Comparison of ENCODE assay signal across 13 mouse cellular contexts in the genomic region with DNA sequence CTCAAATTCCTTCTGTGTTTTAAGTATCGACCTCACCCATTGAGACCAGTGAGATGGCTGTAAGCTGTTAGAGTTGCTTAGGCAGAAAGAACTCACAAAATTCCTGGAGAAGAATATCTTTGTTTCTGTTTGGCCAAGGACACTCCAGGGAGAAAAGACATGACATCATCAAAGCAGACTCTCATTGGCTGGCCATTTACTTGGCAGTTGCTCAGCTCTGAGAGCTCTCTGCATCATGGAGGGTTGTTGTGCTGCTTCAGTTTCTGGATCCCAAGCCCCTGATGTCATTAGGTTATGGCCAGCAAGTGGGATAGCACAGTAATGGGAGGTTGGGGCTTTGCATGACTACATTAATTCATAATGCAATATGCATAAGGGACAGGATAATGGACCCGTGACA. TPM values are rescaled to one million over a fixed set of nuclear protein-coding genes. Genes with fewer than 3 reads are reported as not detected.
DNase-seq lines count a peak whose midpoint lies in the region; ATAC-seq lines count a peak whose summit lies in the region.
"Had no signal": no experiment of that assay in that cellular context is flagged by ENCODE, and none has a peak within 500 bp of the region (broad histone marks: within the 10 kb centered on the region; RNA-seq: fewer than 3 reads in every experiment).

No protein-coding gene starts in this region.

- no peaks in the 10 kb centered on the region for H3K4me1 ChIP-seq in hindbrain, embryonic 15.5 days (replicated peaks)
- H3K4me1 ChIP-seq in hindbrain, embryonic 12.5 days: no peaks in the 10 kb centered on the region

- no peaks in the 10 kb centered on the region for H3K36me3 ChIP-seq in hindbrain, embryonic 15.5 days
- H3K36me3 ChIP-seq in hindbrain, embryonic 12.5 days: no peaks in the 10 kb centered on the region
- H3K36me3 ChIP-seq: embryonic facial prominence, embryonic 10.5 days had no signal

- 71% methylated on average over 2 of the region's 2 CpGs for WGBS in hindbrain, embryonic 15.5 days
- WGBS in hindbrain, embryonic 12.5 days: 77% methylated on average over 2 of the region's 2 CpGs

- no peak for ATAC-seq in hindbrain, embryonic 15.5 days (ENCODE audit: low FRiP score, low read depth)
- no peak for ATAC-seq in hindbrain, embryonic 12.5 days (ENCODE audit: low FRiP score)

- H3K9ac ChIP-seq in hindbrain, embryonic 15.5 days: no peak overlapping the region
- no peak overlapping the region for H3K9ac ChIP-seq in hindbrain, embryonic 12.5 days
- H3K9ac ChIP-seq: liver, embryonic 14.5 days had no signal

- H3K9me3 ChIP-seq in hindbrain, embryonic 15.5 days: no peaks in the 10 kb centered on the region
- no peaks in the 10 kb centered on the region for H3K9me3 ChIP-seq in hindbrain, embryonic 12.5 days (replicated peaks)
- H3K9me3 ChIP-seq: embryonic facial prominence, embryonic 10.5 days had no signal

- peak; percentile 38 for DNase-seq in adrenal gland, adult 2 months
- no peak for DNase-seq in adrenal gland, adult 18-20 months (ENCODE audit: low spot score in 2 of 2)
- DNase-seq in retina, postnatal 1 day: peak; percentile 10
- DNase-seq in retina, embryonic 14.5 days (ENCODE audit: low spot score): no peak
- no peak for DNase-seq in layer of hippocampus, adult 9-11 months
- no peak for DNase-seq in cerebellum, adult 18-20 months
- DNase-seq: kidney, adult 9 months; thymus, adult 2 months had no signal

- 0 out of 2 replicates have a peak overlapping the region, but pooled peaks have one; percentile 25 for H3K27ac ChIP-seq in hindbrain, embryonic 15.5 days (replicated peaks)
- no peak overlapping the region for H3K27ac ChIP-seq in hindbrain, embryonic 12.5 days
- H3K27ac ChIP-seq: embryonic facial prominence, embryonic 10.5 days; layer of hippocampus, adult 2 months; liver, embryonic 14.5 days had no signal

- no peak overlapping the region for H3K4me2 ChIP-seq in hindbrain, embryonic 15.5 days
- no peak overlapping the region for H3K4me2 ChIP-seq in hindbrain, embryonic 12.5 days (replicated peaks)

- H3K4me3 ChIP-seq in hindbrain, embryonic 15.5 days: no peak overlapping the region
- no peak overlapping the region for H3K4me3 ChIP-seq in hindbrain, embryonic 12.5 days
- H3K4me3 ChIP-seq: embryonic facial prominence, embryonic 10.5 days; layer of hippocampus, adult 2 months had no signal

- no peaks in the 10 kb centered on the region for H3K27me3 ChIP-seq in hindbrain, embryonic 15.5 days
- H3K27me3 ChIP-seq in hindbrain, embryonic 12.5 days: no peaks in the 10 kb centered on the region

RNA-seq across cellular contexts. Expression of gene Setd7, which starts 35.9 kb away (rescaled TPM):
- total RNA-seq in adrenal gland, adult 2 months (2021): 10 to 100 TPM; 37.2 to 53.2 TPM
- 14.2 and 17.6 TPM in 2 replicates for polyA plus RNA-seq in adrenal gland, adult 2 months (2012; rRNA removed)
- 10 to 100 TPM; 48.3 to 48.8 TPM for total RNA-seq in adrenal gland, adult 18-20 months (2021)
- polyA plus RNA-seq in hindbrain, embryonic 15.5 days (2015; fragmentation: Nextera tagmentation; extraction: Ambion mirVana): 2.6 and 2.9 TPM in 2 replicates
- polyA plus RNA-seq in hindbrain, embryonic 12.5 days (2016; fragmentation: Nextera tagmentation; extraction: Ambion mirVana): 4.5 and 5.0 TPM in 2 replicates

Comparison
In these comparisons a context has a peak if more than half of its experiments do, and no peak if none do; other contexts are left out.
1. DNase-seq: peak in adrenal gland, adult 2 months (single experiment) and retina, postnatal 1 day (single experiment); none in adrenal gland, adult 18-20 months (0 of 2), retina, embryonic 14.5 days (single experiment), layer of hippocampus, adult 9-11 months (single experiment) and cerebellum, adult 18-20 months (0 of 2).